ENCODE assay signal across 20 mouse cellular contexts in the genomic region with DNA sequence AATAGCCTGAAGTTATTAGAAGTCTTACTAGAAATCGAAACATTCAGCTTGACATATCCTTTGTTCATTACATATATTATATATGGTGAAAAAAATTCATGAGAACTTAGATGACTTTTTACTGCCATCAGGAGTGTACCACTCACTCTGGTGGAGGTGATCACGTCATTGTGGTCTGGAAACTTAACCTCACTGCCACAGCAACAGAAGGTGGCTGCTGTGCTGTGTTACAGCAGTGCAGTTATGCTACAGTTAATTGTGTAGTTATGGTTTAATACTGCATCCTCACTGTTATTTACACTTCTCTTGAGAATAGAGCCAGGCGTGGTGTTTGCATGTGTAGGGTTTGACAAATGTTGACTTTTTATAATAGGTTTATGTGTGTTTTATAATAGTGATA. TPM values are rescaled to one million over a fixed set of nuclear protein-coding genes. Genes with fewer than 3 reads are reported as not detected.
DNase-seq lines count a peak whose midpoint lies in the region; ATAC-seq and TF ChIP-seq lines count a peak whose summit lies in the region.
"Had no signal": no experiment of that assay in that cellular context is flagged by ENCODE, and none has a peak within 500 bp of the region (broad histone marks: within the 10 kb centered on the region; RNA-seq: fewer than 3 reads in every experiment).

No protein-coding gene starts in this region.

- no peaks in the 10 kb centered on the region for H3K27me3 ChIP-seq in MEL (ENCODE audit: control insufficient read depth in 1 of 2, insufficient read depth in 2 of 2, low read length in 2 of 2)
- no peaks in the 10 kb centered on the region for H3K27me3 ChIP-seq in limb, embryonic 10.5 days (ENCODE audit: low read depth, poor library complexity, severe bottlenecking)
- H3K27me3 ChIP-seq: embryonic facial prominence, embryonic 13.5 days; hindbrain, embryonic 13.5 days; kidney, embryonic 15.5 days; neural tube, embryonic 12.5 days had no signal

- H3K36me3 ChIP-seq in MEL (ENCODE audit: control insufficient read depth in 1 of 2, insufficient read depth in 2 of 2, low read length in 2 of 2): peaks cover 0 to 35% of the 10 kb centered on the region in 2 experiments; a peak in 2 of 4 replicates
- H3K36me3 ChIP-seq in limb, embryonic 10.5 days: no peaks in the 10 kb centered on the region; the same call in 1 of the 2 replicates
- H3K36me3 ChIP-seq: embryonic facial prominence, embryonic 13.5 days; kidney, embryonic 15.5 days; neural tube, embryonic 12.5 days had no signal

- peaks cover 51% of the 10 kb centered on the region for H3K79me2 ChIP-seq in MEL (ENCODE audit: control insufficient read depth, insufficient read depth, low read length, poor library complexity)

- no peak for TF ChIP-seq EP300 in MEL (IDR thresholded peaks at IDR 0.05; ENCODE audit: low read depth in 1 of 2, low read length in 2 of 2)

- no peak for TF ChIP-seq POLR2A in MEL (IDR thresholded peaks at IDR 0.05; ENCODE audit: control insufficient read depth in 1 of 2, insufficient read depth in 1 of 2, low read depth in 1 of 2, low read length in 2 of 2, poor library complexity in 1 of 2)

- no peaks in the 10 kb centered on the region for H3K9me3 ChIP-seq in MEL (replicated peaks; ENCODE audit: insufficient read depth, low read length)
- H3K9me3 ChIP-seq in limb, embryonic 10.5 days (replicated peaks): no peaks in the 10 kb centered on the region
- H3K9me3 ChIP-seq: embryonic facial prominence, embryonic 13.5 days; G1E; kidney, embryonic 15.5 days; midbrain, embryonic 10.5 days; neural tube, embryonic 12.5 days had no signal

- 84% methylated on average over 3 of the region's 3 CpGs for WGBS in limb, embryonic 10.5 days

- H3K9ac ChIP-seq in MEL (ENCODE audit: control insufficient read depth, low read depth, low read length, poor library complexity, severe bottlenecking): no peak overlapping the region
- H3K9ac ChIP-seq: embryonic facial prominence, embryonic 13.5 days; hindbrain, embryonic 13.5 days; kidney, embryonic 15.5 days; neural tube, embryonic 12.5 days had no signal

- no peak overlapping the region for H3K4me3 ChIP-seq in MEL (ENCODE audit: control insufficient read depth in 1 of 2, insufficient read depth in 1 of 2, low read depth in 2 of 2, low read length in 2 of 2)
- no peak overlapping the region for H3K4me3 ChIP-seq in limb, embryonic 10.5 days
- H3K4me3 ChIP-seq: embryonic facial prominence, embryonic 13.5 days; hindbrain, embryonic 13.5 days; kidney, embryonic 15.5 days; midbrain, embryonic 10.5 days; neural tube, embryonic 12.5 days had no signal

- TF ChIP-seq RAD21 in MEL (IDR thresholded peaks at IDR 0.05; ENCODE audit: low read depth, low read length): no peak

- no peak overlapping the region for H3K27ac ChIP-seq in MEL (ENCODE audit: control insufficient read depth, low read depth, low read length)
- no peak overlapping the region for H3K27ac ChIP-seq in limb, embryonic 10.5 days
- H3K27ac ChIP-seq: embryonic facial prominence, embryonic 13.5 days; hindbrain, embryonic 13.5 days; kidney, embryonic 15.5 days; midbrain, embryonic 10.5 days; neural tube, embryonic 12.5 days had no signal

- no peak for TF ChIP-seq CTCF in MEL (IDR thresholded peaks at IDR 0.05 in 2 of 3, conservative IDR thresholded peaks at IDR 0.05 in 1 of 3; ENCODE audit: control insufficient read depth in 1 of 3, insufficient read depth in 1 of 3, low read depth in 2 of 3, low read length in 3 of 3, poor library complexity in 1 of 3, severe bottlenecking in 1 of 3)

- ATAC-seq in megakaryocyte progenitor cell, adult 5-6 weeks (replicated peaks; ENCODE audit: poor library complexity): 0 out of 2 replicates have a peak, but pooled peaks have one; percentile 8
- ATAC-seq: forebrain, embryonic 14.5 days; intestine, postnatal 0 days had no signal

- peak; percentile 84 for DNase-seq in CD4-positive helper T cell, adult 2 months (ENCODE audit: low read depth, low spot score)
- DNase-seq in MEL (ENCODE audit: low read depth, low spot score): peak; percentile 44
- peak; percentile 48 for DNase-seq in thymus, postnatal 0 days (ENCODE audit: low spot score)
- DNase-seq in right cerebral cortex, adult 18-20 months: no peak
- no peak for DNase-seq in frontal cortex, postnatal 36 days (ENCODE audit: low spot score in 2 of 2)
- DNase-seq in limb, embryonic 10.5 days (ENCODE audit: low spot score): no peak
- no peak for DNase-seq in left cerebral cortex, adult 9 months (ENCODE audit: low spot score in 2 of 2)
- DNase-seq: cerebellum, adult 18-20 months; gastrocnemius, postnatal 36 days; heart, postnatal 14 days; lung, postnatal 14 days had no signal

- H3K4me1 ChIP-seq in MEL (ENCODE audit: control insufficient read depth in 1 of 2, insufficient read depth in 2 of 2, low read length in 2 of 2): peaks cover 20 to 29% of the 10 kb centered on the region in 2 experiments
- H3K4me1 ChIP-seq in limb, embryonic 10.5 days: peaks cover 17% of the 10 kb centered on the region

TF ChIP-seq in MEL, 35 proteins besides CTCF, POLR2A, EP300 and RAD21:
- TF ChIP-seq ETS1 (IDR thresholded peaks at IDR 0.05; ENCODE audit: low read depth, low read length): 0 out of 2 replicates have a peak, but pooled peaks have one; percentile 20
- no peak for TF ChIP-seq CHD2 (IDR thresholded peaks at IDR 0.05; ENCODE audit: low read length)
- TF ChIP-seq MXI1 (IDR thresholded peaks at IDR 0.05; ENCODE audit: low read depth, low read length): 0 out of 2 replicates have a peak, but pooled peaks have one; percentile 4

RNA-seq across cellular contexts. Expression of a gene that starts 4.6 kb away (rescaled TPM):
- 11.2 and 17.1 TPM in 2 replicates for total RNA-seq in MEL (2012; rRNA removed)
- 10 to 100 TPM in 1 of 2 experiments, not detected in 1; 15.5 TPM for polyA plus RNA-seq in MEL (2012; ENCODE audit: insufficient read depth in 1 of 2, insufficient read length in 2 of 2, low read depth in 1 of 2, low replicate concordance in 2 of 2, missing spikeins in 1 of 2)
- total RNA-seq in megakaryocyte progenitor cell, adult 5-6 weeks (2015): 23.7 and 24.5 TPM in 2 replicates
- total RNA-seq in megakaryocyte progenitor cell, adult 5-6 weeks (2017): 21.2 and 24.4 TPM in 2 replicates
- polyA plus RNA-seq in thymus, postnatal 0 days (2015; fragmentation: Nextera tagmentation; extraction: Ambion mirVana): 4.8 and 5.9 TPM in 2 replicates
- 9.7 and 12.3 TPM in 2 replicates for polyA plus RNA-seq in limb, embryonic 10.5 days (2016; fragmentation: Nextera tagmentation; extraction: Ambion mirVana)

Comparison
In these comparisons a context has a peak if more than half of its experiments do, and no peak if none do; other contexts are left out.
1. DNase-seq: peak in CD4-positive helper T cell, adult 2 months (single experiment), MEL (single experiment) and thymus, postnatal 0 days (single experiment); none in right cerebral cortex, adult 18-20 months (single experiment), frontal cortex, postnatal 36 days (0 of 2), limb, embryonic 10.5 days (single experiment) and left cerebral cortex, adult 9 months (0 of 2).